Mouse (Mus musculus) B cell, adult 2 months (primary cell): ENCODE measurements around the gene Rgs3.
A peak's percentile ranks its signal among the peaks of the same experiment; 100 is the strongest.

Experiments used
- DNase-seq, 2 experiments: peaks; one replicate each; pipeline ENCODE4 v3.0.0; 2022

The Rgs3 gene

GRCm38 (mm10) chr4:62634054-62634591 is 74.5 kb downstream of the Rgs3 start:
- peak; percentile 52 to 54 for DNase-seq

- no peak for DNase-seq
Observed at GRCm38 (mm10) chr4:62634840-62635239, 75.2 kb downstream of the Rgs3 start.

- no peak for DNase-seq
Observed at GRCm38 (mm10) chr4:62636047-62636446, 76.4 kb downstream of the Rgs3 start.

- no peak for DNase-seq
Observed at GRCm38 (mm10) chr4:62637856-62638604, 78.4 kb downstream of the Rgs3 start.

- no peak for DNase-seq
Observed at GRCm38 (mm10) chr4:62640496-62641229, 81.0 kb downstream of the Rgs3 start.

- no peak for DNase-seq
Observed at GRCm38 (mm10) chr4:62641230-62641589, 81.6 kb downstream of the Rgs3 start.

- DNase-seq, result no peak
Observed at GRCm38 (mm10) chr4:62641656-62642055, 82.0 kb downstream of the Rgs3 start.

GRCm38 (mm10) chr4:62643401-62643800 is 83.8 kb downstream of the Rgs3 start:
- DNase-seq, result no peak

GRCm38 (mm10) chr4:62644031-62644793 is 84.6 kb downstream of the Rgs3 start:
- DNase-seq, result no peak

GRCm38 (mm10) chr4:62646556-62647248 is 87.1 kb downstream of the Rgs3 start:
- no peak for DNase-seq

GRCm38 (mm10) chr4:62648848-62649247 is 89.2 kb downstream of the Rgs3 start:
- DNase-seq, result no peak

- no peak for DNase-seq
Observed at GRCm38 (mm10) chr4:62649536-62650230, 90.0 kb downstream of the Rgs3 start.

- DNase-seq, result no peak
Observed at GRCm38 (mm10) chr4:62651179-62651760, 91.6 kb downstream of the Rgs3 start.

- DNase-seq, result no peak
Observed at GRCm38 (mm10) chr4:62652215-62652614, 92.6 kb downstream of the Rgs3 start.

GRCm38 (mm10) chr4:62652921-62653757 is 93.5 kb downstream of the Rgs3 start:
- DNase-seq, result no peak

- no peak for DNase-seq
Observed at GRCm38 (mm10) chr4:62653922-62654661, 94.4 kb downstream of the Rgs3 start.

GRCm38 (mm10) chr4:62659264-62659663 is 99.6 kb downstream of the Rgs3 start:
- no peak for DNase-seq

GRCm38 (mm10) chr4:62659861-62660553 is 100.4 kb downstream of the Rgs3 start:
- DNase-seq, result no peak

- no peak for DNase-seq
Observed at GRCm38 (mm10) chr4:62660554-62660864, 100.9 kb downstream of the Rgs3 start.
